Mouse (Mus musculus) CH12.LX (cell line): Measurements from ENCODE around the gene Ccdc93. TPM values are rescaled to one million over a fixed set of nuclear protein-coding genes. Genes with fewer than 3 reads are reported as not detected.

Experiments
- DNase-seq: peaks from one replicate; pipeline ENCODE4 v3.0.0-alpha.2; 2013; ENCODE audit errors: extremely low read depth
- H3K27ac ChIP-seq: 2 replicates; pipeline ENCODE4 v1.5.1; 2012; ENCODE audit warnings: low read depth, mild to moderate bottlenecking, control low read depth, moderate library complexity; ENCODE audit not compliant: insufficient read depth
- H3K27me3 ChIP-seq: replicated peaks from 2 replicates; pipeline ENCODE3; 2012; ENCODE audit warnings: inconsistent platforms
- H3K36me3 ChIP-seq, 2 experiments: replicated peaks in 1 of 2; 2 replicates each; pipeline versions ENCODE3 to v1.6.1; 2012; ENCODE audit warnings: inconsistent platforms in 1 of 2, low read length in 1 of 2, mild to moderate bottlenecking in 1 of 2, mixed read lengths in 1 of 2, moderate library complexity in 1 of 2; ENCODE audit not compliant: control insufficient read depth in 1 of 2, insufficient read depth in 1 of 2
- H3K4me1 ChIP-seq, 2 experiments: 2 replicates each; pipeline ENCODE4 v1.6.1; 2012; ENCODE audit warnings: inconsistent platforms in 1 of 2, moderate library complexity in 1 of 2; ENCODE audit not compliant: insufficient read depth in 2 of 2, control insufficient read depth in 1 of 2
- H3K4me2 ChIP-seq: 2 replicates; pipeline ENCODE4 v1.6.1; 2012; ENCODE audit warnings: low read depth, mild to moderate bottlenecking, control low read depth; ENCODE audit not compliant: poor library complexity, insufficient read depth, severe bottlenecking
- H3K4me3 ChIP-seq, 3 experiments: fragments of 150-350 bp in 1 of 3; sonication (generic) in 1 of 3; replicated peaks in 1 of 3; 2 replicates each; pipeline versions ENCODE3 to v1.5.1; 2011 to 2012; ENCODE audit warnings: low read depth in 2 of 3, low read length in 2 of 3, mild to moderate bottlenecking in 2 of 3, moderate library complexity in 2 of 3, control low read depth in 1 of 3, improper control_type of control experiment in 1 of 3, inconsistent platforms in 1 of 3, mixed read lengths in 1 of 3; ENCODE audit not compliant: poor library complexity in 1 of 3
- H3K79me2 ChIP-seq: replicated peaks from 2 replicates; pipeline ENCODE4 v1.6.1; 2012; ENCODE audit warnings: mild to moderate bottlenecking, moderate library complexity; ENCODE audit not compliant: control insufficient read depth, poor library complexity, insufficient read depth, severe bottlenecking; ENCODE audit errors: extremely low read depth
- H3K9ac ChIP-seq: 2 replicates; pipeline ENCODE4 v1.6.1; 2012; ENCODE audit warnings: low read depth, mild to moderate bottlenecking, control low read depth, moderate library complexity; ENCODE audit not compliant: insufficient read depth
- H3K9me3 ChIP-seq: replicated peaks from 2 replicates; pipeline ENCODE3; 2012; ENCODE audit warnings: low read length, inconsistent platforms, mixed read lengths
- CHD1 ChIP-seq: IDR thresholded peaks from 2 replicates; pipeline ENCODE4 v1.6.1; 2012; ENCODE audit warnings: low read depth, low read length, improper control_type of control experiment, inconsistent platforms
- CHD2 ChIP-seq: IDR thresholded peaks from 2 replicates; pipeline ENCODE4 v1.6.1; 2011; ENCODE audit warnings: low read length, improper control_type of control experiment
- CTCF ChIP-seq, 2 experiments: IDR thresholded peaks in 1 of 2; conservative IDR thresholded peaks in 1 of 2; 2 replicates each; pipeline ENCODE4 v1.5.1; 2011 to 2012; ENCODE audit warnings: low read depth in 2 of 2, low read length in 2 of 2, improper control_type of control experiment in 1 of 2, inconsistent platforms in 1 of 2, mild to moderate bottlenecking in 1 of 2, moderate library complexity in 1 of 2
- ELF1 ChIP-seq: IDR thresholded peaks from 2 replicates; pipeline ENCODE4 v1.6.1; 2014; ENCODE audit warnings: low read depth, mild to moderate bottlenecking, inconsistent platforms, low read length, improper control_type of control experiment
- EP300 ChIP-seq: IDR thresholded peaks from 2 replicates; pipeline ENCODE4 v1.6.1; 2011; ENCODE audit warnings: low read length, improper control_type of control experiment
- ETS1 ChIP-seq: conservative IDR thresholded peaks from 2 replicates; pipeline ENCODE4 v1.6.1; 2012; ENCODE audit warnings: low read depth, mild to moderate bottlenecking, inconsistent platforms, low read length, improper control_type of control experiment, moderate library complexity
- IRF4 ChIP-seq: IDR thresholded peaks from 2 replicates; pipeline ENCODE4 v1.6.1; 2014; ENCODE audit warnings: low read depth, mild to moderate bottlenecking, inconsistent platforms, low read length, improper control_type of control experiment
- JUN ChIP-seq: IDR thresholded peaks from 2 replicates; pipeline ENCODE4 v1.6.1; 2011; ENCODE audit warnings: low read depth, mild to moderate bottlenecking, low read length, improper control_type of control experiment, moderate library complexity; ENCODE audit not compliant: insufficient read depth
- MAFK ChIP-seq: IDR thresholded peaks from 2 replicates; pipeline ENCODE4 v1.6.1; 2011; ENCODE audit warnings: low read length, improper control_type of control experiment; ENCODE audit not compliant: insufficient replicate concordance
- MAX ChIP-seq: IDR thresholded peaks from 2 replicates; pipeline ENCODE4 v1.6.1; 2011; ENCODE audit warnings: low read length, improper control_type of control experiment
- MAZ ChIP-seq: IDR thresholded peaks from 2 replicates; pipeline ENCODE4 v1.6.1; 2012; ENCODE audit warnings: low read depth, mild to moderate bottlenecking, inconsistent platforms, low read length, improper control_type of control experiment, moderate library complexity
- MXI1 ChIP-seq: IDR thresholded peaks from 2 replicates; pipeline ENCODE4 v1.6.1; 2011; ENCODE audit warnings: mild to moderate bottlenecking, low read depth, low read length, improper control_type of control experiment
- NELFE ChIP-seq: IDR thresholded peaks from 2 replicates; pipeline ENCODE4 v1.6.1; 2011; ENCODE audit warnings: low read depth, low read length, improper control_type of control experiment
- NRF1 ChIP-seq: IDR thresholded peaks from 2 replicates; pipeline ENCODE4 v1.6.1; 2014; ENCODE audit warnings: low read depth, mild to moderate bottlenecking, inconsistent platforms, low read length, improper control_type of control experiment, moderate library complexity
- PAX5 ChIP-seq: IDR thresholded peaks from 2 replicates; pipeline ENCODE4 v1.6.1; 2012; ENCODE audit warnings: low read length, inconsistent platforms, mixed read lengths
- POLR2A ChIP-seq: IDR thresholded peaks from 2 replicates; pipeline ENCODE4 v1.6.1; 2011; ENCODE audit warnings: low read depth, mild to moderate bottlenecking, improper control_type of control experiment, low read length
- RAD21 ChIP-seq: IDR thresholded peaks from 2 replicates; pipeline ENCODE4 v1.6.1; 2011; ENCODE audit warnings: low read depth, mild to moderate bottlenecking, low read length, improper control_type of control experiment, moderate library complexity
- SIN3A ChIP-seq: IDR thresholded peaks from 2 replicates; pipeline ENCODE4 v1.6.1; 2012; ENCODE audit warnings: low read length, improper control_type of control experiment, inconsistent platforms
- SMC3 ChIP-seq: IDR thresholded peaks from 2 replicates; pipeline ENCODE4 v1.6.1; 2011; ENCODE audit warnings: low read depth, low read length, improper control_type of control experiment
- TCF12 ChIP-seq: IDR thresholded peaks from 2 replicates; pipeline ENCODE4 v1.6.1; 2014; ENCODE audit warnings: low read depth, mild to moderate bottlenecking, inconsistent platforms, low read length, improper control_type of control experiment
- ZC3H11A ChIP-seq: IDR thresholded peaks from 2 replicates; pipeline ENCODE4 v1.6.1; 2012; ENCODE audit warnings: low read depth, mild to moderate bottlenecking, inconsistent platforms, low read length, improper control_type of control experiment
- ZKSCAN1 ChIP-seq: IDR thresholded peaks from 2 replicates; pipeline ENCODE4 v1.6.1; 2012; ENCODE audit warnings: low read depth, inconsistent platforms, low read length, improper control_type of control experiment, borderline replicate concordance
- ZMIZ1 ChIP-seq: IDR thresholded peaks from 2 replicates; pipeline ENCODE4 v1.6.1; 2012; ENCODE audit warnings: low read depth, mild to moderate bottlenecking, inconsistent platforms, low read length, improper control_type of control experiment
- dilution Hi-C: fragments of 300-500 bp; cut with MboI; formaldehyde crosslinking; loops from 2 replicates; pipeline ENCODE4 v1.14.3; 2020; ENCODE audit warnings: low sequenced_read_pairs; ENCODE audit not compliant: extremely low pct_unique_long_range_greater_than_20kb, extremely low pct_ligation_motif_present
- in situ Hi-C: fragments of 300-500 bp; cut with MboI; formaldehyde crosslinking; loops from 3 replicates; pipeline ENCODE4 v1.14.3; 2019; ENCODE audit warnings: low sequenced_read_pairs, low pct_ligation_motif_present, low pct_unique_long_range_greater_than_20kb, mixed read lengths
- polyA plus RNA-seq: library from polyadenylated mRNA; unstranded; fragments of >175 nt; gene quantifications from 2 replicates; pipeline ENCODE4 v1.2.1, GENCODE M21; 2012; ENCODE audit warnings: low read depth; ENCODE audit not compliant: insufficient read length
- total RNA-seq, 2 experiments: library from RNA; depleted of rRNA; stranded (reverse); fragments of 300-350 nt in 1 of 2; fragments of >200 nt in 1 of 2; gene quantifications; 2 replicates each; pipeline ENCODE4 v1.2.3; 2012 to 2014

Ccdc93 gene
- total and polyA plus RNA-seq, 3 experiments: 21.0 to 34.0 (median 23.7) TPM

GRCm38 (mm10) chr1:121549456-121549855 is 118.6 kb downstream of the Ccdc93 start:
- Histone ChIP-seq H3K9ac (no peak overlapping the region), H3K36me3 (peaks cover 26 to 49% of the 10 kb centered on the region in 2 experiments), H3K27ac (no peak overlapping the region), H3K4me2 (no peak overlapping the region), H3K79me2 (no peaks in the 10 kb centered on the region), H3K4me1 (no peaks in the 10 kb centered on the region), H3K9me3 (no peaks in the 10 kb centered on the region), H3K27me3 (no peaks in the 10 kb centered on the region), H3K4me3 (no peak overlapping the region)
- no peak for DNase-seq
- dilution Hi-C loops: no loop called here
- TF ChIP-seq SMC3: peak; percentile 41; the same call in 1 of the 2 replicates
- TF ChIP-seq RAD21: peak; percentile 27
- TF ChIP-seq ZKSCAN1: no peak
- TF ChIP-seq ELF1: no peak
- TF ChIP-seq EP300: no peak
- TF ChIP-seq CHD2: no peak
- no peak for TF ChIP-seq POLR2A
- no peak for TF ChIP-seq NRF1
- no peak for TF ChIP-seq ZMIZ1
- peak; percentile 14 to 57; a peak in 2 of 4 replicates for TF ChIP-seq CTCF (conservative IDR thresholded peaks at IDR 0.05 in 1 of 2, IDR thresholded peaks at IDR 0.05 in 1 of 2; ENCODE audit: low read depth in 2 of 2, low read length in 2 of 2)
- in situ Hi-C loops: no loop called here

- Histone ChIP-seq H3K4me1 (no peaks in the 10 kb centered on the region), H3K27me3 (no peaks in the 10 kb centered on the region), H3K4me3 (no peak overlapping the region), H3K36me3 (peaks cover 40 to 64% of the 10 kb centered on the region in 2 experiments), H3K9ac (no peak overlapping the region), H3K9me3 (no peaks in the 10 kb centered on the region), H3K79me2 (no peaks in the 10 kb centered on the region), H3K4me2 (no peak overlapping the region), H3K27ac (no peak overlapping the region)
- in situ Hi-C loops: loop anchor here (5.0 kb wide), 1 partner anchor 109 kb away; no protein-coding TSS in a partner anchor
- no peak for DNase-seq
- dilution Hi-C loops: no loop called here
- no peak for TF ChIP-seq MAX
- no peak for TF ChIP-seq SIN3A
Measured at GRCm38 (mm10) chr1:121550801-121551456, 120.1 kb downstream of the Ccdc93 start.

- Histone ChIP-seq H3K9ac (no peak overlapping the region), H3K36me3 (peaks cover 45 to 69% of the 10 kb centered on the region in 2 experiments), H3K27me3 (no peaks in the 10 kb centered on the region), H3K27ac (no peak overlapping the region), H3K4me3 (no peak overlapping the region), H3K79me2 (no peaks in the 10 kb centered on the region), H3K9me3 (no peaks in the 10 kb centered on the region), H3K4me1 (no peaks in the 10 kb centered on the region), H3K4me2 (no peak overlapping the region)
- TF ChIP-seq PAX5 (no peak), CHD1 (no peak), MAFK (no peak), IRF4 (no peak), NELFE (no peak), MXI1 (no peak), MAZ (no peak), JUN (no peak), NRF1 (no peak), ETS1 (no peak), ZC3H11A (no peak), POLR2A (no peak), TCF12 (no peak)
- in situ Hi-C loops (loop anchor here (5.0 kb wide), 1 partner anchor 109 kb away; no protein-coding TSS in a partner anchor), dilution Hi-C loops (no loop called here)
- DNase-seq: no peak
Measured at GRCm38 (mm10) chr1:121551457-121551835, 120.6 kb downstream of the Ccdc93 start.
